Mouse (Mus musculus): ENCODE results near the gene Antxr2.

The Antxr2 gene

DNA sequence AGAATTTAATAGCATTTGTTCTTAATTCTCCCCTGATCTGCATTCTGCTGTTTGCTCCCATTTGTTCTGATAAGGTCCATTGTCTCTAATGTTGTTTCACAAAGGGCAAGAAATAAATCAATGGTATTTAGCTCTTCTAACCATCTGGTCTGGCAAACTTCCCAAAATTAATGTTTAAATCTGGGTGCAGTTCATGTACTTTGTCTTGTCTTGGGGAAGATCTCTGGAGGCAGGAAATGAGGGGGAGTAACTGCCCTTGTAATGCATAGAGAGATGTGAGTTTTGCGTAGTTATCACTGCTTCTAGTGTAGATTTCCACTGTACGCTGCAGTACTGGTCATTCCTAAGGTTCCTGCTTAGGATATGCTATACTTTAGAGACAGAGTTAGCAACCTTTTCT, 193.5 kb downstream of the Antxr2 start:
- no peak for DNase-seq (ENCODE audit: low read depth, low spot score)

DNA sequence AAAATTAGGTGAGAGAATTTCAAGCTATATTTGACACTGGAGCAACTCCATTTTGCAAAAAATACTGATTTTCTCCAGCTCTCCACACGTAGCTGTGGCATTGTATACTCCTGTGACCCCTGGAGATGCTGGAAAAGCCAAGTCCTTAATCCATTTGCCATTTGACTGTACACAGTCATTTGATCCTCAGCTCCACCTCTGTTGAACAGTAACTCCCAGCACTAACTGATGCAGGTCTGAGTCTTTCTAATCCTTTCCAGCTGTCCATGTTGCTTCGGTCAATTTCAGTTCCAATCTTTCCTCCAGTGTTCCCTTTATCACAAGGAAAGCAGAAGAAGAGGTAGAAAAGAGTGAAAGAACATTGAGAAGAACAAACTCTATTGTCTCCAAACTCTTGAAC, 195.4 kb downstream of the Antxr2 start:
- DNase-seq (ENCODE audit: low read depth, low spot score) = no peak

GRCm38 (mm10) chr5:97834770-97835169, 196.1 kb downstream of the Antxr2 start:
- DNase-seq (ENCODE audit: low read depth, low spot score) = no peak

Data from brain, embryonic 18.5 days (tissue).